In the genomic region with DNA sequence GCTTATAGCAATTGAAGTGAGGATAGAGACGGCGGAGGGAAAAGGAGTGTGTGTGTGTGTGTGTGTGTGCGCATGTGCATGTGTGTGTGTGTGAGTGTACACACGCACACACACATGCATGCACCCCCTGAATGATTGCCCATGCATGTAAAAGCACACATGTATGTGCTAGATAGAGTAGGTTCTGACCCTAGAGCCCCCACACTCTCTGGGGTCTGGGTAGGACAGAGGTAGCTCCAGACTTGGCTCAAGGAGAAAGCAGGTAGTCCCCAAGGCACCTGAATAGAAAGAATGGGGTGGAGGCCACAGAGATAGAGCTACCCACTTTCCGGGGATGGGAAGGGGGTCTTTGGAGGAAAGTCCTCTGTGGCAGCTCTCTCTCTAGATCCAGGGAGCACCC, we compare ENCODE assay signal across 18 mouse cellular contexts. TPM values are rescaled to one million over a fixed set of nuclear protein-coding genes. Genes with fewer than 3 reads are reported as not detected.
"Had no signal": no experiment of that assay in that cellular context is flagged by ENCODE, and none has a peak within 500 bp of the region (broad histone marks: within the 10 kb centered on the region; RNA-seq: fewer than 3 reads in every experiment).

No protein-coding gene starts in this region.

- H3K27me3 ChIP-seq: neural tube, embryonic 12.5 days; neural tube, embryonic 13.5 days; neural tube, embryonic 15.5 days; stomach, embryonic 15.5 days had no signal

- DNase-seq: retina, postnatal 1 day; right cerebral cortex, adult 18-20 months; right cerebral cortex, postnatal 14 days; right cerebral cortex, postnatal 25 days; right cerebral cortex, postnatal 4 days; spleen, adult 18-20 months; thymus, adult 18-20 months; thymus, adult 2 months; thymus, postnatal 14 days; thymus, postnatal 25 days; thymus, postnatal 36 days; thymus, postnatal 4 days had no signal

- H3K36me3 ChIP-seq: neural tube, embryonic 12.5 days; neural tube, embryonic 13.5 days; neural tube, embryonic 15.5 days had no signal

- H3K4me1 ChIP-seq: stomach, embryonic 15.5 days had no signal

- H3K9me3 ChIP-seq: neural tube, embryonic 12.5 days; neural tube, embryonic 13.5 days; neural tube, embryonic 15.5 days; stomach, embryonic 15.5 days had no signal

- H3K4me2 ChIP-seq: neural tube, embryonic 12.5 days; neural tube, embryonic 13.5 days; neural tube, embryonic 15.5 days; stomach, embryonic 15.5 days had no signal

- H3K27ac ChIP-seq: neural tube, embryonic 12.5 days; neural tube, embryonic 13.5 days; neural tube, embryonic 15.5 days; stomach, embryonic 15.5 days; stomach, postnatal 0 days had no signal

- H3K9ac ChIP-seq: neural tube, embryonic 12.5 days; neural tube, embryonic 13.5 days; neural tube, embryonic 15.5 days; stomach, embryonic 15.5 days had no signal

- H3K4me3 ChIP-seq: neural tube, embryonic 12.5 days; neural tube, embryonic 13.5 days; neural tube, embryonic 15.5 days; stomach, embryonic 15.5 days had no signal

RNA-seq across cellular contexts. Expression of a gene that starts 47.8 kb away (rescaled TPM):
- total RNA-seq: neutrophil, adult 5-6 weeks had no signal
